Mouse (Mus musculus): ENCODE results near the gene Slc2a6. TPM values are rescaled to one million over a fixed set of nuclear protein-coding genes. Genes with fewer than 3 reads are reported as not detected.

The Slc2a6 gene
- total and polyA plus RNA-seq, 3 experiments, result 22.1 to 55.9 (median 43.3) TPM

- in situ Hi-C loops (cut with MboI; ENCODE audit: low pct_ligation_motif_present, low pct_unique_long_range_greater_than_20kb, low sequenced_read_pairs), result loop anchor here (10.0 kb wide), 1 partner anchor 185 kb away; no protein-coding TSS in a partner anchor
Observed at GRCm38 (mm10) chr2:27049408-27049807, 21.6 kb upstream of the Slc2a6 start.

GRCm38 (mm10) chr2:27045979-27046770 is 18.4 kb upstream of the Slc2a6 start:
- Histone ChIP-seq H3K9me3 (replicated peaks; ENCODE audit: low read length) (no peaks in the 10 kb centered on the region), H3K4me3 (replicated peaks in 1 of 3; ENCODE audit: low read depth in 2 of 3, low read length in 2 of 3, poor library complexity in 1 of 3) (no peak overlapping the region), H3K9ac (ENCODE audit: insufficient read depth, low read depth) (no peak overlapping the region), H3K27me3 (replicated peaks) (peaks cover 44% of the 10 kb centered on the region), H3K4me2 (ENCODE audit: insufficient read depth, low read depth, poor library complexity, severe bottlenecking) (no peak overlapping the region), H3K27ac (ENCODE audit: insufficient read depth, low read depth) (no peak overlapping the region), H3K36me3 (replicated peaks in 1 of 2; ENCODE audit: control insufficient read depth in 1 of 2, insufficient read depth in 1 of 2, low read length in 1 of 2) (no peaks in the 10 kb centered on the region), H3K4me1 (ENCODE audit: control insufficient read depth in 1 of 2, insufficient read depth in 2 of 2) (peaks cover 0 to 7% of the 10 kb centered on the region in 2 experiments; a peak in 2 of 4 replicates), H3K79me2 (replicated peaks; ENCODE audit: control insufficient read depth, extremely low read depth, insufficient read depth, poor library complexity, severe bottlenecking) (no peaks in the 10 kb centered on the region)
- in situ Hi-C loops (cut with MboI; ENCODE audit: low pct_ligation_motif_present, low pct_unique_long_range_greater_than_20kb, low sequenced_read_pairs), result loop anchor here (10.0 kb wide), 1 partner anchor 189 kb away; no protein-coding TSS in a partner anchor
- dilution Hi-C loops (cut with MboI; ENCODE audit: extremely low pct_ligation_motif_present, extremely low pct_unique_long_range_greater_than_20kb, low sequenced_read_pairs), result no loop called here
- TF ChIP-seq RAD21 (IDR thresholded peaks at IDR 0.05; ENCODE audit: low read depth, low read length) (no peak), NRF1 (IDR thresholded peaks at IDR 0.05; ENCODE audit: low read depth, low read length) (no peak), ZNF384 (IDR thresholded peaks at IDR 0.05; ENCODE audit: low read depth, low read length) (no peak), POLR2AphosphoS2 (IDR thresholded peaks at IDR 0.05; ENCODE audit: low read depth, low read length) (no peak), E2F4 (IDR thresholded peaks at IDR 0.05; ENCODE audit: insufficient replicate concordance, low read depth, low read length) (no peak), ZMIZ1 (IDR thresholded peaks at IDR 0.05; ENCODE audit: low read depth, low read length) (no peak), ELF1 (IDR thresholded peaks at IDR 0.05; ENCODE audit: low read depth, low read length) (no peak), PAX5 (IDR thresholded peaks at IDR 0.05; ENCODE audit: low read length) (no peak), JUND (conservative IDR thresholded peaks at IDR 0.05; ENCODE audit: low read depth, low read length) (no peak)
- DNase-seq (ENCODE audit: extremely low read depth), result no peak

More at GRCm38 (mm10) chr2:27049408-27049807, 21.6 kb upstream of the Slc2a6 start:
- Histone ChIP-seq H3K4me1 (ENCODE audit: control insufficient read depth in 1 of 2, insufficient read depth in 2 of 2) (peaks cover 0 to 7% of the 10 kb centered on the region in 2 experiments; a peak in 2 of 4 replicates), H3K9ac (ENCODE audit: insufficient read depth, low read depth) (no peak overlapping the region), H3K27ac (ENCODE audit: insufficient read depth, low read depth) (no peak overlapping the region), H3K27me3 (replicated peaks) (peaks cover 27% of the 10 kb centered on the region), H3K36me3 (replicated peaks in 1 of 2; ENCODE audit: control insufficient read depth in 1 of 2, insufficient read depth in 1 of 2, low read length in 1 of 2) (no peaks in the 10 kb centered on the region), H3K4me2 (ENCODE audit: insufficient read depth, low read depth, poor library complexity, severe bottlenecking) (no peak overlapping the region), H3K79me2 (replicated peaks; ENCODE audit: control insufficient read depth, extremely low read depth, insufficient read depth, poor library complexity, severe bottlenecking) (no peaks in the 10 kb centered on the region), H3K9me3 (replicated peaks; ENCODE audit: low read length) (no peaks in the 10 kb centered on the region), H3K4me3 (replicated peaks in 1 of 3; ENCODE audit: low read depth in 2 of 3, low read length in 2 of 3, poor library complexity in 1 of 3) (no peak overlapping the region)
- no peak for DNase-seq (ENCODE audit: extremely low read depth)
- TF ChIP-seq HCFC1 (IDR thresholded peaks at IDR 0.05; ENCODE audit: low read depth, low read length) (no peak), E2F4 (IDR thresholded peaks at IDR 0.05; ENCODE audit: insufficient replicate concordance, low read depth, low read length) (no peak), ELF1 (IDR thresholded peaks at IDR 0.05; ENCODE audit: low read depth, low read length) (no peak), RCOR1 (conservative IDR thresholded peaks at IDR 0.05; ENCODE audit: low read depth, low read length) (no peak), CHD1 (IDR thresholded peaks at IDR 0.05; ENCODE audit: low read depth, low read length) (no peak), EP300 (IDR thresholded peaks at IDR 0.05; ENCODE audit: low read length) (no peak), USF2 (conservative IDR thresholded peaks at IDR 0.05; ENCODE audit: low read depth, low read length) (no peak), BHLHE40 (IDR thresholded peaks at IDR 0.05; ENCODE audit: low read depth, low read length) (no peak), MAFK (IDR thresholded peaks at IDR 0.05; ENCODE audit: insufficient replicate concordance, low read length) (no peak), SMC3 (IDR thresholded peaks at IDR 0.05; ENCODE audit: low read depth, low read length) (no peak), MEF2A (IDR thresholded peaks at IDR 0.05; ENCODE audit: borderline replicate concordance, low read depth, low read length) (no peak)
- dilution Hi-C loops (cut with MboI; ENCODE audit: extremely low pct_ligation_motif_present, extremely low pct_unique_long_range_greater_than_20kb, low sequenced_read_pairs), result no loop called here
